Mouse (Mus musculus): ENCODE data around the gene 6430548M08Rik.

GRCm38 (mm10) chr8:120190810-120191413 lies 77.0 kb downstream of the 6430548M08Rik start:
- peak; percentile 52; the same call in 1 of the 2 replicates for TF ChIP-seq POLR2A (IDR thresholded peaks at IDR 0.05; ENCODE audit: low read depth, low read length)
- no peak for TF ChIP-seq CTCF (IDR thresholded peaks at IDR 0.05; ENCODE audit: borderline replicate concordance, insufficient read depth, low read length)

Data from embryonic fibroblast, embryonic 13.5 days (primary cell).